Mouse (Mus musculus) embryonic fibroblast, embryonic 13.5 days (primary cell): ENCODE data around the gene Myom1.

Experiments used
- CTCF ChIP-seq: IDR thresholded peaks from 2 replicates; pipeline ENCODE4 v1.5.1; 2011; ENCODE audit warnings: mild to moderate bottlenecking, control low read depth, low read length, moderate library complexity, borderline replicate concordance; ENCODE audit not compliant: insufficient read depth
- POLR2A ChIP-seq: IDR thresholded peaks from 2 replicates; pipeline ENCODE4 v1.6.1; 2011; ENCODE audit warnings: low read depth, mild to moderate bottlenecking, control low read depth, low read length, moderate library complexity

DNA sequence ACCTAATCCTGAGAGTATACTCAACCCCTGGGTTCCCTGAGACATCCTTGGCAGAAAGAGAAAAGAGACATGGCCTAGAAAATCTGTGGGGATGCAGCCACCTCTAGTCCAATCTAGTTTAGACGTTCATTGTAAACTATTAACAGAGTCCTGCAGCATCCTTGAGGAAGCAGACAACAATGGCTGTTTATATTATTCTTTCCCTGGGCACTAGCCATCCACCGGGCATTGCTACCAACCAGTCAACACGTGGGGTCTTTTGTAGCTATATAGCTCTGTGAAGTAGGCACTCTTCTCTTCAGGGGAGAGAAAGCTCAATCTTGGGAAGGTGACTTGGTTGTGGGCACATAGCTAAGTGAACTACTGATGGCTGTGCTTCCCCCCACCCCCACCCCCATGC lies 110.3 kb downstream of the Myom1 start:
- TF ChIP-seq CTCF (no peak), POLR2A (no peak)
